Mouse (Mus musculus) stomach, embryonic 16.5 days (tissue): ENCODE results near the gene Slc16a10. TPM values are rescaled to one million over a fixed set of nuclear protein-coding genes. Genes with fewer than 3 reads are reported as not detected.

ENCODE experiments used
- ATAC-seq: fragments of 200-750 bp; cut with Nextera tagmentation; 2 replicates; pipeline ENCODE4 v1.8.0; 2017; ENCODE audit warnings: moderate number of reproducible peaks, moderate TSS enrichment; ENCODE audit not compliant: insufficient read depth, low FRiP score
- H3K27ac ChIP-seq: fragments of 300-500 bp; sonication (generic); 2 replicates; pipeline ENCODE4 v1.5.1; 2014; ENCODE audit warnings: low read length
- H3K27me3 ChIP-seq: fragments of 300-500 bp; sonication (generic); 2 replicates; pipeline ENCODE4 v1.6.1; 2014; ENCODE audit warnings: low read length, control low read depth, mixed read lengths; ENCODE audit not compliant: control insufficient read depth, insufficient read depth
- H3K36me3 ChIP-seq: fragments of 300-500 bp; sonication (generic); 2 replicates; pipeline ENCODE4 v1.6.1; 2014; ENCODE audit warnings: low read length; ENCODE audit not compliant: control insufficient read depth, insufficient read depth
- H3K4me1 ChIP-seq: fragments of 300-500 bp; sonication (generic); 2 replicates; pipeline ENCODE4 v1.6.1; 2014; ENCODE audit warnings: low read length, control low read depth, mixed read lengths; ENCODE audit not compliant: control insufficient read depth, insufficient read depth
- H3K4me2 ChIP-seq: fragments of 300-500 bp; sonication (generic); 2 replicates; pipeline ENCODE4 v1.6.1; 2014; ENCODE audit warnings: low read depth, low read length, mixed read lengths
- H3K4me3 ChIP-seq: fragments of 300-500 bp; sonication (generic); replicated peaks from 2 replicates; pipeline ENCODE4 v1.5.1; 2014; ENCODE audit warnings: mild to moderate bottlenecking, low read length
- H3K9ac ChIP-seq: fragments of 300-500 bp; sonication (generic); 2 replicates; pipeline ENCODE4 v1.6.1; 2014; ENCODE audit warnings: low read length
- H3K9me3 ChIP-seq: fragments of 300-500 bp; sonication (generic); replicated peaks from 2 replicates; pipeline ENCODE4 v1.6.1; 2016; ENCODE audit warnings: low read length, control low read depth; ENCODE audit not compliant: control insufficient read depth
- WGBS: fragments of 180-500 bp; shearing (Covaris S2); extraction: QIAGEN DNeasy Blood & Tissue Kit; methylation state at CpG from one replicate; pipeline ENCODE4 v1.1.7; 2014; 5-methylcytosine and 5-hydroxymethylcytosine counted together
- polyA plus RNA-seq: library from polyadenylated mRNA; unstranded; fragments of >200 nt; fragmentation: Nextera tagmentation; extraction: Ambion mirVana; gene quantifications from 2 replicates; pipeline ENCODE4 v1.2.1, GENCODE M21; 2015

Gene Slc16a10
- polyA plus RNA-seq, 1 experiment from 2014 or later, result 12.2 TPM

DNA sequence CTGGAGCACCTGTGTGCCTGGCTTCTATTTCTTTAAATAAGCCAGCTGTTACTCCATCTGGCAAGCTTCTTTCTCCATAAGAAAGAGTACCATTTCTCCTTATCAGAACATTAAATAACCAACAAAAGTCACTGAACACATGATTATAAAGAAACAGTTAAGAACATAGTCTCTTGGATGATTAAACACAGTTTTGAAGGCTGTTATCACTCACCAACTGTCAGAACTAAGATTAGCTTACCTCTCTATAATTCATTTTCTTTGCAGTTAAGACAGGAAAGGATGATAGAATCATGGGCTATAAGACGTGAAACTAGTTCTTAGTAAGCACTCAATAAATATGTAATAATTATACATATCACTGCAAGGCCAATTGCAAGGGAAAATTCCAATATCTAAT is 36.9 kb downstream of the Slc16a10 start:
- H3K9me3 ChIP-seq, result no peaks in the 10 kb centered on the region
- no peaks in the 10 kb centered on the region for H3K27me3 ChIP-seq
- H3K4me2 ChIP-seq, result no peak overlapping the region
- H3K36me3 ChIP-seq, result no peaks in the 10 kb centered on the region
- no peak for ATAC-seq
- WGBS, result 52% methylated on average over 1 of the region's 1 CpGs
- H3K4me3 ChIP-seq, result no peak overlapping the region
- H3K9ac ChIP-seq, result no peak overlapping the region
- peaks cover 5% of the 10 kb centered on the region for H3K4me1 ChIP-seq
- H3K27ac ChIP-seq, result no peak overlapping the region

DNA sequence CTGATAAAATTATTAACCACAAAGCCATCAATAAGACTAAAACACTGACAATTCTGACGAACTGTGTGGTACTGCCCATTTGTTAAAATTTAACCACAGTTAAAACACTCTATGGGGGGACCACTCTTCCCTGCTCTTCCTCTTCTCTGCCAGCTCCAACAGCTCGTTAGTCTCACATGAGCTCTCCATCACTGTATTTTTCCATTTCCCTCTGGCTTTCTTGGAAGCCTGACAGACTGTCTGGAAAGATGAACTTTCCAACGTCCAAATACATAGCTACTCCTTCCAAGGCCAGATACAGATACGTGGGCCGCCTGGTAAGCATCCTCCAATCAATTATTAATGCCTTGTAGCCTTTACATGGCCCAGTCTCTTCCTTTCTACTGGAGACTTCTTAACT is 38.3 kb downstream of the Slc16a10 start:
- no peaks in the 10 kb centered on the region for H3K9me3 ChIP-seq
- no peak overlapping the region for H3K9ac ChIP-seq
- peak; percentile 25; the same call in 1 of the 2 replicates for ATAC-seq
- H3K27ac ChIP-seq, result no peak overlapping the region
- no peak overlapping the region for H3K4me2 ChIP-seq
- 32% methylated on average over 5 of the region's 5 CpGs for WGBS
- no peak overlapping the region for H3K4me3 ChIP-seq
- H3K27me3 ChIP-seq, result no peaks in the 10 kb centered on the region
- peaks cover 5% of the 10 kb centered on the region for H3K4me1 ChIP-seq
- no peaks in the 10 kb centered on the region for H3K36me3 ChIP-seq

DNA sequence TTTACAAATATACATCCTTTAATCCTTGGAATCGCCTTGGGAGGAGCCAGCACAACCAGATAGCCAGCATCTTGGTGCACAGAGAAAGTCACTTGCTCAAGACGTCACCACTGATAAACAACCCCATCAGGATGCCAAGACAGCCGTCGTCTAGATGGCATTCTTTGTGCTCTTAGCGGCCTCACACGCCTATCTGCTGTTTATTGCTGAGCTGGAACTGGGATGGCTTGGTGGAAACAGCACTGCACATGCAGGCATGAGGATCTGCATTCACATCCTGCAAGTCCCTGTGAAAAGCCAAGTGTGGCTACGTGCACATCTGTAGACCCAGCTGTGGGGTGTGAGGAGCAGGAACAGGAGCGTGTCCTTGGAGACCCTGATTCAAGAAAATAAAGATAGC is 39.1 kb downstream of the Slc16a10 start:
- no peak overlapping the region for H3K9ac ChIP-seq
- H3K9me3 ChIP-seq, result no peaks in the 10 kb centered on the region
- H3K4me1 ChIP-seq, result peaks cover 3% of the 10 kb centered on the region
- no peak overlapping the region for H3K4me2 ChIP-seq
- H3K4me3 ChIP-seq, result no peak overlapping the region
- no peaks in the 10 kb centered on the region for H3K36me3 ChIP-seq
- no peaks in the 10 kb centered on the region for H3K27me3 ChIP-seq
- H3K27ac ChIP-seq, result no peak overlapping the region
- WGBS, result 46% methylated on average over 8 of the region's 8 CpGs
- no peak for ATAC-seq

DNA sequence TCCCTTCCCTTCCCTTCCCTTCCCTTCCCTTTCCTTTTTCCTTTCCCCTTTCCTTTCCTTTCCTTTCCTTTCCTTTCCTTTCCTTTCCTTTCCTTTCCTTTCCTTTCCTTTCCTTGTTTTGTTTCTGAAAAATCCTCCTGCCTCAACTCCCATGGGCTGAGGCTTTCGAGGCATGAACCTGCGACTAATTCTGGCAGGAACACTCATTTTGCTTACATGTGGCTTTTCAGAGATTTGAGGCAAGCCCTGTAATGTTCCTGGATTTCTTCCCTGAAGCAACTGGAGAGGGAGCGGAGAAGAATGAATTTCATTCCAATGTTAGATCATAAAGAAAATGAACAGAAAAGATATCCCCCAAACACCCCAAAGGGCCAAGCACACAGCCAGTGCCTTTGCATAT is 39.9 kb downstream of the Slc16a10 start:
- no peak overlapping the region for H3K4me3 ChIP-seq
- WGBS, result 45% methylated on average over 3 of the region's 3 CpGs
- peaks cover 2% of the 10 kb centered on the region; the same call in 1 of the 2 replicates for H3K4me1 ChIP-seq
- no peak overlapping the region for H3K4me2 ChIP-seq
- H3K27me3 ChIP-seq, result no peaks in the 10 kb centered on the region
- no peak for ATAC-seq
- H3K9ac ChIP-seq, result no peak overlapping the region
- no peak overlapping the region for H3K27ac ChIP-seq
- H3K9me3 ChIP-seq, result no peaks in the 10 kb centered on the region
- H3K36me3 ChIP-seq, result no peaks in the 10 kb centered on the region

DNA sequence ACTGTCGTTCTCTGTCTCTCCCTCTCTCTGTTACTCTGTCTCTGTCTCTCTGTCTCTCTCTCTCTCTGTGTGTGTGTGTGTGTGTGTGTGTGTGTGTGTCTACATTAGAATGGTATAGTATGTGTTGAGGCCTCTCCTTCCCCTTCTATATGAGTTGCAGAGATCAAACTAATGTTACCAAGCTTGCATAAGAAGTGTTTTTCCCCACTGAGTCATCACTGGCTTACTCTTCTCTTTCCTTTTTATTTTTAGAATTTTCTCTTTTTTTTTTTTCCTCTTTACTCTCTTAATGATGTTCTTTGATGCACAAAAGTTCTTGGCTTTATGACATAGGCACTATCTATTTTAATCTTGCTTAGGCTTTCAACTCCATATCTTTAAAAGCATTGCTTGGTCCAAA is 43.6 kb downstream of the Slc16a10 start:
- Histone ChIP-seq H3K4me1 (peaks cover 2% of the 10 kb centered on the region; the same call in 1 of the 2 replicates), H3K4me3 (no peak overlapping the region), H3K9me3 (no peaks in the 10 kb centered on the region), H3K27ac (no peak overlapping the region), H3K36me3 (no peaks in the 10 kb centered on the region), H3K4me2 (no peak overlapping the region), H3K9ac (no peak overlapping the region), H3K27me3 (no peaks in the 10 kb centered on the region)
- ATAC-seq, result no peak
- WGBS, result 73% methylated on average over 1 of the region's 1 CpGs

DNA sequence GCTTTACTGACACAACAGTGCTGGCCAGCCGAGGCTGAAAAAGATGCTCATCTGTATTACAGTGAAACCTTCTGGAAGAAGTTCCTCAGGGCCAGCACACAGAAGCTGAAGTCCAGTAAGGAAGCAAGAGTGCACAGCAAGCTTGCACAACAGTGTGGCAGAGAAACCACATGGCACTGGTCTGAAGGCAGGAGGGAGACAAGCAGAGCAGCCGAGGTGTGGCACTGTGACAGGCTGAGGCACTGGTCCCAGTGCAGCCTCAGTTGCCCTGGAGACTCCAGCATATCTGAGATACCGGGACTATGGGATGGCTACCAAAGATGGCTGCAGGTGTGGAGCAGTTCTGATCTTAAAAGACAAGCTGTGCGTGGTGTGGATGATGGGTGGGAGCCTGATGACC is 44.5 kb downstream of the Slc16a10 start:
- no peaks in the 10 kb centered on the region for H3K9me3 ChIP-seq
- no peak overlapping the region for H3K27ac ChIP-seq
- no peaks in the 10 kb centered on the region for H3K4me1 ChIP-seq
- H3K4me2 ChIP-seq, result no peak overlapping the region
- no peak for ATAC-seq
- H3K27me3 ChIP-seq, result no peaks in the 10 kb centered on the region
- H3K4me3 ChIP-seq, result no peak overlapping the region
- H3K9ac ChIP-seq, result no peak overlapping the region
- WGBS, result 75% methylated on average over 4 of the region's 4 CpGs
- no peaks in the 10 kb centered on the region for H3K36me3 ChIP-seq

DNA sequence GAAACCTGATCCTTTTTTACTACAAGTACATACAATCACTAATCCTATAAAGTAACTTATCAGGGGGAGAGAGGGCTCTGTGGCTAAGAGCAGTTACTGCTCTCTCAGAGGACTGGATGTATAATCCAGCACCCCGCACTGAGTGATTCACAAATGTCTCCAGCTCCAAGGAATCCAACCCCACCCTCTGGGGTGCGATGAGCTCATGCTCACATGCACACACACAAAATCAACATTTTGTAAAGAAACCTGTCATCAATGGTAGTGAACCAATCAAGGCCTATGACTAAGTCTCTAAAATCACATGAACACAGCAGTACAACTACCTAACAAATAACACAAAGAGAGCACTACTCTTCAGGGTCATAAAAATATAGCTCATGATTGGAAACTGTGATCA is 47.3 kb downstream of the Slc16a10 start:
- Histone ChIP-seq H3K27ac (no peak overlapping the region), H3K4me2 (no peak overlapping the region), H3K9me3 (no peaks in the 10 kb centered on the region), H3K27me3 (no peaks in the 10 kb centered on the region), H3K4me3 (no peak overlapping the region), H3K4me1 (0 out of 2 replicates have a peak, but pooled peaks cover 7% of the 10 kb centered on the region), H3K9ac (no peak overlapping the region), H3K36me3 (no peaks in the 10 kb centered on the region)
- no peak for ATAC-seq
- 65% methylated on average over 2 of the region's 2 CpGs for WGBS

DNA sequence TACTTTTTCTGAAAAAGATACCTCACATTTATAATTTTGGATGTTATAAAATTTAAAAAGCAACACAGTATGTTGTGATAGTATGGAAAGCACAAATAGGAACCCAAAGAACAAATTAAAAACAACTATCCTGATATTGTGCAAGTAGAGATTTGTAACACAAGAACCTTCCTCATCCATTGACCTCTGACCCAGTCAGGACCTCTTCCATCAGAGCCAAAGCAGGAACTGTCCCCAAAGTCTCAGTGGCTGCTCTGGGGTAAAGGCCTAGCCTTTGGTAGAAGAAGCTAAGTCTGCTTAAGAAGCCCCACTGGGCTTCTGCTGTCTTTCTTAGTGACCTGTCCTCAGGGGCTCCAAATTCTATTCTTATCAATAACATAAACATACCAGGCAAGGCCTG is 48.5 kb downstream of the Slc16a10 start:
- Histone ChIP-seq H3K9me3 (no peaks in the 10 kb centered on the region), H3K4me1 (0 out of 2 replicates have a peak, but pooled peaks cover 7% of the 10 kb centered on the region), H3K36me3 (no peaks in the 10 kb centered on the region), H3K4me3 (no peak overlapping the region), H3K27me3 (no peaks in the 10 kb centered on the region), H3K27ac (no peak overlapping the region), H3K9ac (no peak overlapping the region), H3K4me2 (no peak overlapping the region)
- ATAC-seq, result no peak

DNA sequence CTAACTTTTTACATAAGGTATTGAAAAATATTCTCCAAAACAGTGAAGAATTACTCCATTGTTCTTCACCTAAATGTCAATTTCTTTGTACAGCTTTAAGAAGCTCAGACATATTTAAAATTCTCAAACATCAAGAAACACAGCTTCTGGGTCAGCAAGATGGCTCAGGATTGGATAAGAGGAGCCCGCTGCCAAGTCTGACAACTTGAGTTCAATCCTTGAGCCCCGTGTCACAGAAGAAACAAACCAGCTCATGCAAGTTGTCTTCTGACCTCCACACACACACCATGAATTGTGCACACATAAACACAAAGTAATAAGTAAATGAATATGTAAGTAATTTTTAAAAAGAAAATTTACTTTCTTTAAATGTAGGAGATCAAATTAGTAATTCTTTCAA is 50.6 kb downstream of the Slc16a10 start:
- H3K4me3 ChIP-seq, result no peak overlapping the region
- H3K36me3 ChIP-seq, result no peaks in the 10 kb centered on the region
- H3K27me3 ChIP-seq, result no peaks in the 10 kb centered on the region
- H3K4me1 ChIP-seq, result 0 out of 2 replicates have a peak, but pooled peaks cover 7% of the 10 kb centered on the region
- WGBS, result 77% methylated on average over 2 of the region's 2 CpGs
- H3K9me3 ChIP-seq, result no peaks in the 10 kb centered on the region
- ATAC-seq, result no peak
- H3K9ac ChIP-seq, result no peak overlapping the region
- no peak overlapping the region for H3K27ac ChIP-seq
- no peak overlapping the region for H3K4me2 ChIP-seq
